Mouse (Mus musculus) hindbrain, embryonic 15.5 days (tissue): Measurements from ENCODE around the gene Cux2. TPM values are rescaled to one million over a fixed set of nuclear protein-coding genes. Genes with fewer than 3 reads are reported as not detected.

Experiments used
- ATAC-seq: fragments of 200-750 bp; cut with Nextera tagmentation; 2 replicates; pipeline ENCODE4 v1.8.0; 2017; ENCODE audit warnings: low read depth, moderate number of reproducible peaks, moderate TSS enrichment; ENCODE audit not compliant: low FRiP score
- H3K27ac ChIP-seq: fragments of 300-500 bp; sonication (generic); replicated peaks from 2 replicates; pipeline ENCODE4 v1.5.1; 2015; ENCODE audit warnings: mild to moderate bottlenecking, inconsistent platforms
- H3K27me3 ChIP-seq: fragments of 300-500 bp; sonication (generic); 2 replicates; pipeline ENCODE4 v1.6.1; 2015; ENCODE audit warnings: control low read depth, inconsistent platforms
- H3K36me3 ChIP-seq: fragments of 300-500 bp; sonication (generic); 2 replicates; pipeline ENCODE4 v1.6.1; 2015; ENCODE audit warnings: control low read depth, inconsistent platforms
- H3K4me1 ChIP-seq: fragments of 300-500 bp; sonication (generic); replicated peaks from 2 replicates; pipeline ENCODE4 v1.6.1; 2015; ENCODE audit warnings: control low read depth, inconsistent platforms
- H3K4me2 ChIP-seq: fragments of 300-500 bp; sonication (generic); 2 replicates; pipeline ENCODE4 v1.6.1; 2015; ENCODE audit warnings: moderate library complexity, mild to moderate bottlenecking, inconsistent platforms
- H3K4me3 ChIP-seq: fragments of 300-500 bp; sonication (generic); 2 replicates; pipeline ENCODE4 v1.5.1; 2015; ENCODE audit warnings: mild to moderate bottlenecking, inconsistent platforms
- H3K9ac ChIP-seq: fragments of 300-500 bp; sonication (generic); 2 replicates; pipeline ENCODE4 v1.6.1; 2015; ENCODE audit warnings: inconsistent platforms
- H3K9me3 ChIP-seq: fragments of 300-500 bp; sonication (generic); 2 replicates; pipeline ENCODE4 v1.6.1; 2016; ENCODE audit warnings: control low read depth, inconsistent platforms
- WGBS: fragments of 180-500 bp; shearing (Covaris S2); methylation state at CpG from one replicate; pipeline ENCODE4 v1.1.7; 2015; 5-methylcytosine and 5-hydroxymethylcytosine counted together
- polyA plus RNA-seq: library from polyadenylated mRNA; unstranded; fragments of >200 nt; fragmentation: Nextera tagmentation; extraction: Ambion mirVana; gene quantifications from 2 replicates; pipeline ENCODE4 v1.2.1, GENCODE M21; 2015

Cux2 gene
- polyA plus RNA-seq, 1 experiment from 2014 or later: 23.3 TPM

- Histone ChIP-seq H3K4me1 (peaks cover 35% of the 10 kb centered on the region), H3K27ac (no peak overlapping the region), H3K4me2 (no peak overlapping the region), H3K9me3 (no peaks in the 10 kb centered on the region), H3K9ac (no peak overlapping the region), H3K4me3 (no peak overlapping the region), H3K36me3 (no peaks in the 10 kb centered on the region), H3K27me3 (no peaks in the 10 kb centered on the region)
- no peak for ATAC-seq
- WGBS: 69% methylated on average over 6 of the region's 6 CpGs
Observed at GRCm38 (mm10) chr5:122057622-122058021, 7.7 kb upstream of the Cux2 start.

DNA sequence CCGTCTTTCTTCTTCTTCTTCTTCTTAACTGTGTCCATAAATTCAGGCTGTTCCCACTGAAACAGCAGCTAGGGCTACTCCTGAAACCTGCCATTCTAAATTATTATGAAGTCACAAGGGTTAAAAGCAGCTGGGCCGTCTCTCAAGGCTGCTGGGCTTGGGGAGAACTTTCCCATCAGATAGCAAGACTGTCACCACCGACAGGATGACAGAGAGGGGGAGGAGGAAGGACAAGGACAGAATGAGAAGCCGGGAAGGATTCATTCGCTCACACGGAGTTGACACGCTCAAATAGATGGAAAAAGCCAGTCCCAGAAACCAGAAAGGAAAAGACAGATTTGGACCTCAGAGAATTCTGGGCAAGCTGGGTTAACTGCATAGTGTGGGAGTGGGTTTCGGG lies 6.7 kb upstream of the Cux2 start:
- WGBS: 82% methylated on average over 8 of the region's 8 CpGs
- Histone ChIP-seq H3K4me1 (peaks cover 35% of the 10 kb centered on the region), H3K9me3 (no peaks in the 10 kb centered on the region), H3K9ac (no peak overlapping the region), H3K4me3 (no peak overlapping the region), H3K36me3 (no peaks in the 10 kb centered on the region), H3K27me3 (no peaks in the 10 kb centered on the region), H3K4me2 (no peak overlapping the region), H3K27ac (no peak overlapping the region)
- no peak for ATAC-seq

GRCm38 (mm10) chr5:122054130-122054843 lies 4.4 kb upstream of the Cux2 start:
- Histone ChIP-seq H3K4me1 (peaks cover 40% of the 10 kb centered on the region), H3K36me3 (no peaks in the 10 kb centered on the region), H3K9me3 (no peaks in the 10 kb centered on the region), H3K4me3 (peak overlapping the region; percentile 7; the same call in 1 of the 2 replicates), H3K27me3 (no peaks in the 10 kb centered on the region), H3K9ac (no peak overlapping the region), H3K27ac (peak overlapping the region; percentile 68), H3K4me2 (peak overlapping the region; percentile 54)
- ATAC-seq: peak; percentile 62
- 36% methylated on average over 13 of the region's 13 CpGs for WGBS

GRCm38 (mm10) chr5:122053587-122053986 lies 3.7 kb upstream of the Cux2 start:
- H3K9ac ChIP-seq: 0 out of 2 replicates have a peak overlapping the region, but pooled peaks have one; percentile 7
- peaks cover 44% of the 10 kb centered on the region for H3K4me1 ChIP-seq
- no peaks in the 10 kb centered on the region for H3K27me3 ChIP-seq
- no peaks in the 10 kb centered on the region for H3K36me3 ChIP-seq
- no peak overlapping the region for H3K4me3 ChIP-seq
- no peak for ATAC-seq
- H3K9me3 ChIP-seq: no peaks in the 10 kb centered on the region
- H3K27ac ChIP-seq: peak overlapping the region; percentile 68
- 3% methylated on average over 15 of the region's 15 CpGs for WGBS
- peak overlapping the region; percentile 36 for H3K4me2 ChIP-seq

DNA sequence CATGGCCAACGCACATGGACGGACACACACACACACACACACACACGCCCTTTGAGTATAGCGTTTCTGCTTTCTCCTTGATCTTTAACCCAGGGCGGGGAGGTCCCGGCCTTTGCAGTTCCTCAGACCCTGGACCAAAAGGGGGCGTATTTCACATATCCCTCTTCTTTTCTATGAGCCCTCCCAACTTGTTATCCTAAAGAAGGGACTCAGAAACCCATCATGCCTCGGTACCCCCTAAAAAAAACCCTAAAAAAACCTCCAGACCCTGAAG lies 867 bp upstream of the Cux2 start:
- H3K4me3 ChIP-seq: peak overlapping the region; percentile 85
- no peak for ATAC-seq
- no peaks in the 10 kb centered on the region for H3K27me3 ChIP-seq
- H3K4me1 ChIP-seq: peaks cover 71% of the 10 kb centered on the region
- WGBS: 9% methylated on average over 8 of the region's 8 CpGs
- no peak overlapping the region for H3K9ac ChIP-seq
- no peaks in the 10 kb centered on the region for H3K36me3 ChIP-seq
- H3K4me2 ChIP-seq: peak overlapping the region; percentile 91
- H3K27ac ChIP-seq: no peak overlapping the region
- no peaks in the 10 kb centered on the region for H3K9me3 ChIP-seq

- peak overlapping the region; percentile 80 for H3K9ac ChIP-seq
- H3K9me3 ChIP-seq: no peaks in the 10 kb centered on the region
- H3K27ac ChIP-seq: peak overlapping the region; percentile 96
- H3K4me2 ChIP-seq: peak overlapping the region; percentile 91
- H3K4me3 ChIP-seq: peak overlapping the region; percentile 85
- no peaks in the 10 kb centered on the region for H3K27me3 ChIP-seq
- 0% methylated on average over 17 of the region's 43 CpGs for WGBS
- H3K36me3 ChIP-seq: no peaks in the 10 kb centered on the region
- peak; percentile 21; the same call in 1 of the 2 replicates for ATAC-seq
- H3K4me1 ChIP-seq: peaks cover 73% of the 10 kb centered on the region
Observed at GRCm38 (mm10) chr5:122049664-122050016, 262 bp downstream of the Cux2 start.

DNA sequence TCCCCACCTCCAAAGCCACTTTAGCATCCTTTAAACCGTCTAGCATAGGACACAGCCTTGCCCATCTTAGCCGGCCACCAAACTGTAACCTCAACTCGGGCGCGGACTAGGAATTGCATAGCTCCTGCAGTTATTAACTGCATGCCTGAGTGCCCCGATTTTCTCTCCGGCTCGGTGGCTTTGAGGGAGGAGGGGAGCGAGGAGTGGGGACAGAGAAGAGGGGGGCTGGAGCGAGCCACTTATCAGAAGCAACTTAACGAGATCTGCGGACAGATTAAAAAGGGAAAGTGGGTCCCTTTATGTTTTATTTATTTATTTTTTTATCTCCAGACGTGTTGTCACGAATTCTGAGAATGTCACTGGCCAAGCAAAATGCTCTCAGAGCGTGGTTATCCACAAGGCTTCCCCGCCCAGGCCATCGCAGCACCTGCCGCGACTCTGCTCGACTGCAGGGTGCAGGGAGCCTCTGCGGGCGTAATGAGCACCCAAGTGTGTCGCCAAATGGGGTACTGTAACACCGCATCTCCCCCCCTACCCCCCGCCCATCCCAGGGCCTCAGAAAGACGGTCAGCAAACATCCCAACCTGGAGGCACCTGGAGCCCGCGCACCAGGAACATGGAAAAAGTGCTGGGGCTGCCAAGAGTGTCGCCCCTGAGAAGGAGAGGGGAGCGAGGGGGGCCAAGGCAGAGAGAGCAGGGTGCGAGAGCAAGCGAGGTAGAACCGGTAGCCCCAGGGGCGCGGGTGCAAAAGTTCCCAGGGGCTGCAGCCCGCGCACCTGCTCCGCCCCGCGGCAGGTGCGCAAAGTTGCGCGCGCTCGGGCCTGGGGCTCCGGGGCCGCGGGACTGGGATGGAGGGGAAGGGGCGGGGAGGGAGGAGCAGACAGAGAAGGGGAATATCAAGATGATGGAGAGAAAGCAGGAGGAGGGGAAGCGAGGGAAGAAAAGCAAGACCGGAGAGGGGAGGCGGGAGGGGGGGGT lies 927 bp downstream of the Cux2 start:
- no peaks in the 10 kb centered on the region for H3K27me3 ChIP-seq
- peak; percentile 21; the same call in 1 of the 2 replicates for ATAC-seq
- H3K4me1 ChIP-seq: peaks cover 67% of the 10 kb centered on the region
- peak overlapping the region; percentile 80 for H3K9ac ChIP-seq
- WGBS: under 1% methylated on average over 51 of the region's 52 CpGs
- peak overlapping the region; percentile 85 for H3K4me3 ChIP-seq
- no peaks in the 10 kb centered on the region for H3K9me3 ChIP-seq
- H3K36me3 ChIP-seq: no peaks in the 10 kb centered on the region
- peak overlapping the region; percentile 96 for H3K27ac ChIP-seq
- peak overlapping the region; percentile 91 for H3K4me2 ChIP-seq

GRCm38 (mm10) chr5:122048252-122048651 lies 1.6 kb downstream of the Cux2 start:
- Histone ChIP-seq H3K27me3 (no peaks in the 10 kb centered on the region), H3K36me3 (no peaks in the 10 kb centered on the region), H3K9ac (peak overlapping the region; percentile 80), H3K4me3 (peak overlapping the region; percentile 85), H3K4me2 (peak overlapping the region; percentile 91), H3K27ac (peak overlapping the region; percentile 96), H3K9me3 (no peaks in the 10 kb centered on the region), H3K4me1 (peaks cover 60% of the 10 kb centered on the region)
- ATAC-seq: no peak
- WGBS: 2% methylated on average over 20 of the region's 20 CpGs

DNA sequence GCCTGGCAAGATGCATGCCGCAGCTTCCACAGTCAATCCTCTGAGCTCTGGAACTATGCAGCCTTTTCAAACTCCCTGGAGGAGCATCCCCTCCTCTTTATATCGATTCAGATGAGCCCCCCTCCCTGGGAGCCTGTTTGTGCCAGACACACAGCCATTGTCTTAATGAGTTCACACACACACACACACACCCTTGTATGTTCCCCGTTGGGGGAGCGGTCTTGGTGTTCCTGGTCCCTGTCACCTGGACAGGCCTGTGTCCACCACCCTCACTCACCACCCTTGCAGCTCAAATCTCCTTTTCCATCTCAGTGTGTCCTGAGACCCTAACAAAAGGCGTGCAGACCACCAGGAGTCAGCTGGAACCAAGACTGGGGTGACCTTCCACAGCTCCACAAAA lies 2.1 kb downstream of the Cux2 start:
- H3K9me3 ChIP-seq: no peaks in the 10 kb centered on the region
- H3K27me3 ChIP-seq: no peaks in the 10 kb centered on the region
- peaks cover 58% of the 10 kb centered on the region for H3K4me1 ChIP-seq
- ATAC-seq: no peak
- WGBS: 21% methylated on average over 5 of the region's 5 CpGs
- peak overlapping the region; percentile 96 for H3K27ac ChIP-seq
- peak overlapping the region; percentile 85 for H3K4me3 ChIP-seq
- H3K36me3 ChIP-seq: no peaks in the 10 kb centered on the region
- H3K9ac ChIP-seq: peak overlapping the region; percentile 80
- peak overlapping the region; percentile 91 for H3K4me2 ChIP-seq

DNA sequence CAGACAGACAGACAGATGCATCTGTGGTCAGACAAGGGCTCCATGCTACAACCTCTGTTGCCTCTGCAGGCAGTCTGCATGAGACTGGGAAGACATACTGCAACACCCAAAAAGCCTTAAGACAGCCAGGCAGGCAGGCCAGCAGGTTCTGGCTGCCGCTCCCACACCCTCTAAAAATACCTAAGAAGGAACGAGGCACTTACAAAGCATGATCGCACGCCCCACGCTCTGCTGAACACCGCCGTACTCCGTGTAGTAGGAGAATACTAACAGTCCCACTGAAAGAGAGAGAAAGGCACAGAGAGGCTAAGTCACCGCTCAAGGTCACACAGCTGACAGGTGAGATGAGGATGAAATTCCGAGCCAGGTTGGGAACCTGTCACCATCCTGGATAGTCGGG lies 6.3 kb downstream of the Cux2 start:
- H3K4me1 ChIP-seq: peaks cover 35% of the 10 kb centered on the region
- no peaks in the 10 kb centered on the region for H3K36me3 ChIP-seq
- no peak overlapping the region for H3K4me2 ChIP-seq
- H3K27ac ChIP-seq: no peak overlapping the region
- H3K9ac ChIP-seq: no peak overlapping the region
- WGBS: 88% methylated on average over 11 of the region's 11 CpGs
- H3K27me3 ChIP-seq: no peaks in the 10 kb centered on the region
- H3K9me3 ChIP-seq: no peaks in the 10 kb centered on the region
- H3K4me3 ChIP-seq: no peak overlapping the region
- ATAC-seq: no peak

- Histone ChIP-seq H3K9me3 (no peaks in the 10 kb centered on the region), H3K4me2 (no peak overlapping the region), H3K4me1 (peaks cover 19% of the 10 kb centered on the region), H3K4me3 (no peak overlapping the region), H3K27me3 (no peaks in the 10 kb centered on the region), H3K9ac (no peak overlapping the region), H3K36me3 (peaks cover 18% of the 10 kb centered on the region), H3K27ac (no peak overlapping the region)
- WGBS: 70% methylated on average over 5 of the region's 5 CpGs
- no peak for ATAC-seq
Observed at GRCm38 (mm10) chr5:122035278-122035677, 14.6 kb downstream of the Cux2 start.

DNA sequence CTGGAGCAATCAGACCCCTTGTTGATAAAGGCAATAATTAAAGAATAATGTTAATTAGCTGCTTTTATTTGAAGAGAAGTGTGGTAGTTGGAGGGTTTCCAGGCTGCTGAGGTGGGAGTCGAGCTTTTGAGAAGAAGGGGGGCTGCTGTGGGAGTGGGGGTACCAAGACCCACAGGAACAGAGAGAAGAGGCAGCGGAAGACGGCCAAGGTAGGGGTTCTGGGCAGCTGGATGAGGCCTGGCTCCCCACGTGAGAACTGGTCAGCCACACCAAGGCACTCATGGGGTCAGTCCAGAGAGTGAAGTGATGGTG lies 16.8 kb downstream of the Cux2 start:
- Histone ChIP-seq H3K4me3 (no peak overlapping the region), H3K36me3 (peaks cover 18% of the 10 kb centered on the region), H3K27me3 (no peaks in the 10 kb centered on the region), H3K9me3 (no peaks in the 10 kb centered on the region), H3K27ac (peak overlapping the region; percentile 48; the same call in 1 of the 2 replicates), H3K4me2 (no peak overlapping the region), H3K9ac (no peak overlapping the region), H3K4me1 (peaks cover 19% of the 10 kb centered on the region)
- 18% methylated on average over 4 of the region's 4 CpGs for WGBS
- peak; percentile 1; the same call in 1 of the 2 replicates for ATAC-seq
